Mouse (Mus musculus) A20 (cell line): Measurements from ENCODE around the gene Slc44a2.
A peak's percentile ranks its signal among the peaks of the same experiment; 100 is the strongest.

ENCODE experiments used
- DNase-seq: peaks from one replicate; pipeline ENCODE4 v3.0.0-alpha.2; 2011; ENCODE audit warnings: low read depth, low spot score

Slc44a2 gene

DNA sequence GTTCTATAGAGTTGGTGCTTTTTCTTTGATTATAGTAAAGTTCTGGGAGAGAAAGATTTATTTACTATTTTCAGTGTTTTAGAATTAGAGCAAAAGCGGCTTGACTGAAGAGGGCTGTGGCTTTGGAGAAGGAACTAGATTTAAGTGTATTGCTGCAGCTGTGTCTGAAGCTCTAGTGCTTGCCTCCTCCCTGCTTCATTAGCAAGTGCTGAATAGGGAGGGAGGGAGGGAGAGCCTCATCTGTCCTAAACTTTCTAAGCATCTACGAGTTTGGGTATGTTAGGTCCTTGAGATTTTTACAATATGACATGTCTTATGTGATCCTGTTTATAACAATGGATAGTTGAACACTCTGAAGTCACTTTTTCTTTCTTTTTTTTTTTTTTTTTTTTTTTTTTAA lies 50.4 kb downstream of the Slc44a2 start:
- DNase-seq = peak; percentile 7

GRCm38 (mm10) chr9:21372508-21372907 lies 52.0 kb downstream of the Slc44a2 start:
- DNase-seq = no peak

GRCm38 (mm10) chr9:21379195-21379594 lies 58.7 kb downstream of the Slc44a2 start:
- no peak for DNase-seq

- DNase-seq = no peak
These were observed 60.4 kb downstream of the Slc44a2 start for GRCm38 (mm10) chr9:21380868-21381267.

- no peak for DNase-seq
These were observed 63.5 kb downstream of the Slc44a2 start for GRCm38 (mm10) chr9:21383966-21384365.

DNA sequence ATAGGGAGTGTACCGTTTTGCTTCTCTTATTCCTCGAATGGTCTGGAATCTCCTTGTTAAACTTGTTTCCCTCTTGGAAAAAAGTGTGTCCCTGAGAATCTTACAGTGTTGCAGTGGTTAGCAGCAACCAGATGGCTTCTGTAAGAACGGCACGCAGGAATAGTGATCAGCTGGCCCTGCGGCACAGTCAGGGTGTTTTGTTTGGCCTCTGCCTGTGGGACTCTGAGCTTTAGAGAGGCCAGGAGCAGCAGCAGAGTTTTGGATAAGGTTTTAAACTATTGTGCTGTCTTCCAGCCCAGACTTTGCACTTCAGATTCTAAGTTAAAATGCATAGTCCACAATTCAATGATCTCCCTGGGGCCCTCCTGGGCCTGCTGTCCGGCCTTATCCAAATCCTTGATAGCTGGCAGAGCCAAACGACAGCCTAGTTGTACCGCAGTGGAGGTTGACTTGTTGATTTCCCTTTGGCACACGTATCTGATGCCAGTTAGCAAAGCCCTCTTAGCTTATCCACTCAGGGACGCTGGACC lies 72.2 kb downstream of the Slc44a2 start:
- no peak for DNase-seq

GRCm38 (mm10) chr9:21395692-21396091 lies 75.2 kb downstream of the Slc44a2 start:
- no peak for DNase-seq

- DNase-seq = no peak
These were observed 76.7 kb downstream of the Slc44a2 start for GRCm38 (mm10) chr9:21397170-21397569.

DNA sequence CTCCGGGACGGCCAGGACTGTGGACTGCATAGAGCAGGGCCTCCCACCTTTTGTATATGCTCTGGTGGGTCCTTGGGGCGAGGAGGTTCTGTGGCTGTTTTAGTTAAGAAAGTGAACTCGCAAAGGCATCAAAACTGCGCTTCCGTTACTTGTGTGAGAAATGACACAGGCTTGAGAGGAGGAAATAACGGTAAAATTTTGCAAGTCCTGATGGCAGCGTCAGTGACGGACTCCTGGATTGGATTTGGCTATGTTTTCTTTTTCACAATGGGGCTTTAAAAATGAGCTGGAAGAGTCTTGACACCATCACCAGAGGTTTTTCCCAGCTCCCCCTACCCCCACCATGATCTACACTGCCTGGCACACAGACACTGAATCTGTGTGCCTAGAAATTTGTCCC lies 80.5 kb downstream of the Slc44a2 start:
- DNase-seq = no peak

DNA sequence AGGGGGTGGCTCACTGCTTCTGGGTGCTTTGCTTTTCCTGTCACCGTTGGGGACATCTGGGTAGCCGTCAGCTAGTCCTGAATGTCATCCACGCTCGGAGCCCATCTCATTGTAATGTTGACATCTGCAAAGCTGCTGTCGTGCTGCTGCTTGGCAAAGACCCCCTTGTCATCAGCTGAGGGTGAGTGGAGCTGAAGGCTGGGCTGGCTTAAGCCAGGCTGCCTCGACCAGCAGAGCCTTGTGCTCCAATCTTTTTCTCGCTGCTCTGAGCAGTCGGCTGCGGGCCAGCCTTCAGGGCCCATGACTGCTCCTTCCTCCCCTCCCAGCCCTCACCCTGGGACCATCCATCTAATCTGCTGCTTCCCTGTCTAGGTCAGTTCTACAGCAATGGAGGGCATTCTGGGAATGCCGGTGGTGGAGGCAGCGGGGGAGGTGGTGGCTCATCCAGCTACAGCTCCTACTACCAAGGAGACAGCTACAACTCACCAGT lies 82.3 kb downstream of the Slc44a2 start:
- DNase-seq = no peak

GRCm38 (mm10) chr9:21403745-21404144 lies 83.2 kb downstream of the Slc44a2 start:
- no peak for DNase-seq
